Mouse (Mus musculus) bone marrow macrophage, adult 2 months (primary cell): ENCODE results near the gene Tsfm.
"Not testable (repeated sequence)": the region's sequence is repeated elsewhere in the genome, so short reads cannot be mapped to it uniquely, and the experiment has no call there.

ENCODE experiments used
- CTCF ChIP-seq: IDR thresholded peaks from 2 replicates; pipeline ENCODE4 v1.5.1; 2012; ENCODE audit warnings: low read depth, mild to moderate bottlenecking, low read length, moderate library complexity
- POLR2A ChIP-seq: IDR thresholded peaks from 2 replicates; pipeline ENCODE4 v1.6.1; 2012; ENCODE audit warnings: mild to moderate bottlenecking, low read depth, low read length, borderline replicate concordance

DNA sequence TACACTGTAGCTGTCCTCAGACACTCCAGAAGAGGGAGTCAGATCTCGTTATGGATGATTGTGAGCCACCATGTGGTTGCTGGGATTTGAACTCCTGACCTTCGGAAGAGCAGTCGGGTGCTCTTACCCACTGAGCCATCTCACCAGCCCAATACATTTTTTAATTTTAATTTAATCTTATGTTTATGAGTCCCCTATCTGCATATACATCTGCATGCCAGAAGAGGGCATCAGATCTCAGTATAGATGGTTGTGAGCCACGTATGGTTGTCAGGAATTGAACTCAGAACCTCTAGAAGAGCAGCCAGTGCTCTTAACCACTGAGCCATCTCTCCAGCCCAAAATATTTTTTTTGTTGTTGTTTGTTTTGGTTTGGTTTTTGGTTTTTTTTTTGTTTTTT, 41.6 kb upstream of the Tsfm start:
- TF ChIP-seq CTCF, POLR2A: not testable (repeated sequence)
